Mouse (Mus musculus): ENCODE data around the gene Med13l. TPM values are rescaled to one million over a fixed set of nuclear protein-coding genes. Genes with fewer than 3 reads are reported as not detected.

Gene Med13l
- polyA plus RNA-seq, 1 experiment from 2014 or later, result 16.2 TPM

DNA sequence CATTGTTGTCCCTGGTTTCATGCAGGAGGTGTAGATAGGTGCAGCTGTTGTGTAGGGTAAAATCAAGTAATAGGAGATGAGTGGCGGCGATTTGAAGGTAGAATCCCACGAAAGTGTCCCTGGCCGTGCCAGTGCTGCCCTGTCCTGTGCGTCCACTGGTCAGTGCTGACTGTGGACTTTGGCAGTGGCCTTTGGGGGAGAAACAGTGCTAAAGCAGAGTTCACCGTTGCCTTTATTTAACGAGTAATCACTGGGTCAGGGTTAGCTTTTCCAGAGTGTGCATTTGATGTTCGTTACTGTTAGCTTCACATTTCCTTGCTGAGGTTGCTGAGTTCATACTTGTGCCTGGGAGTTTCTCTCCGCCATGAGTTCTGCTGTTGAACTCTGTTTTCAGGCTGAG is 133.5 kb downstream of the Med13l start:
- 88% methylated on average over 9 of the region's 9 CpGs for WGBS
- ATAC-seq (ENCODE audit: insufficient number of reproducible peaks, insufficient read depth, low FRiP score, low read depth), result no peak
- Histone ChIP-seq H3K27ac (ENCODE audit: low read length) (no peak overlapping the region), H3K27me3 (ENCODE audit: control insufficient read depth, insufficient read depth, low read length) (no peaks in the 10 kb centered on the region), H3K4me3 (ENCODE audit: low read depth, low read length) (no peak overlapping the region), H3K4me2 (replicated peaks; ENCODE audit: low read depth, low read length) (no peak overlapping the region), H3K4me1 (ENCODE audit: control insufficient read depth, insufficient read depth, low read length) (peaks cover 9% of the 10 kb centered on the region; the same call in 1 of the 2 replicates), H3K9ac (replicated peaks; ENCODE audit: low read depth, low read length) (no peak overlapping the region), H3K36me3 (ENCODE audit: control insufficient read depth, insufficient read depth, low read length) (no peaks in the 10 kb centered on the region), H3K9me3 (ENCODE audit: control insufficient read depth, low read depth, low read length) (no peaks in the 10 kb centered on the region)

DNA sequence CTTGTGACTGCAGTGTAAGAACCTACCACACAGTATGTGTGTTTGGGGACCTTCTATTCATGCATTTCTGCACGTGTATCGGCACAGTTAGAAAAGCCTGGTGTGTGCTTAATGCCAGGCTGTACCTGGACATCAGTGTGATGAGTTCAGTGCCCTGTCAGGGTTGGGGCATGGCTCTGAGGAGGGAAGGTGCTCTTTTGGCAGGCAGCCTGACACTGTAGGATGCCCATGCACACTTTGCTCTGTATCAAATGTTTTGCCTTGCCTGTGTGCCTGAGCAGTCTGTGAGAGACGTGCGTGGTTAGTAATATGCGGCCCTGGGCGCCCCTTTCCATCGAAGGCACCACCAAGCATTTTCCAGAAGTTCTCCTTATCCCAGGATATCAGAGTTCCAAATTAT is 136.6 kb downstream of the Med13l start:
- Histone ChIP-seq H3K9me3 (ENCODE audit: control insufficient read depth, low read depth, low read length) (no peaks in the 10 kb centered on the region), H3K9ac (replicated peaks; ENCODE audit: low read depth, low read length) (no peak overlapping the region), H3K4me2 (replicated peaks; ENCODE audit: low read depth, low read length) (no peak overlapping the region), H3K27ac (ENCODE audit: low read length) (no peak overlapping the region), H3K27me3 (ENCODE audit: control insufficient read depth, insufficient read depth, low read length) (no peaks in the 10 kb centered on the region), H3K4me1 (ENCODE audit: control insufficient read depth, insufficient read depth, low read length) (peaks cover 7% of the 10 kb centered on the region; the same call in 1 of the 2 replicates), H3K4me3 (ENCODE audit: low read depth, low read length) (no peak overlapping the region), H3K36me3 (ENCODE audit: control insufficient read depth, insufficient read depth, low read length) (no peaks in the 10 kb centered on the region)
- ATAC-seq (ENCODE audit: insufficient number of reproducible peaks, insufficient read depth, low FRiP score, low read depth), result no peak
- WGBS, result 86% methylated on average over 7 of the region's 7 CpGs

DNA sequence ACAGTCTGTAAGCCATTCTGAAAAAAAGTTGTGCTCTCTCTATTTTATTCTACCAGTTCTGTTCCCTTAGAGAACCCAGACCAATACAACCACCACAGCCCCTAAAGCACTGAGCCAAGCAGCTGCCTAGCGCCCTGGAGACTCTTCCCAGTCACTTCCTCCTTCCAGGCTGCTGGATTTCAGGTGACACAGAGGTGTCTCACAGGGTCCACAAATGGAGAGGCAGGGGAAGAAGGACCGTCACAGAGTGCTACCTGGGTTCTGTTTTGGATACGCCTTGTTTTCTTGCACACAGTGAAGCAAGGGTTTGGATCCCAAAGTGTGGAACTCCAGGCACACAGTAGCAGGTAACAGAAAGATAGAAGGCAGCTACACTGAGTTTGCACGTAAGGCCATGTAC is 140.5 kb downstream of the Med13l start:
- Histone ChIP-seq H3K9ac (replicated peaks; ENCODE audit: low read depth, low read length) (no peak overlapping the region), H3K9me3 (ENCODE audit: control insufficient read depth, low read depth, low read length) (no peaks in the 10 kb centered on the region), H3K27me3 (ENCODE audit: control insufficient read depth, insufficient read depth, low read length) (no peaks in the 10 kb centered on the region), H3K36me3 (ENCODE audit: control insufficient read depth, insufficient read depth, low read length) (no peaks in the 10 kb centered on the region), H3K4me1 (ENCODE audit: control insufficient read depth, insufficient read depth, low read length) (peaks cover 18% of the 10 kb centered on the region), H3K4me2 (replicated peaks; ENCODE audit: low read depth, low read length) (no peak overlapping the region), H3K27ac (ENCODE audit: low read length) (no peak overlapping the region), H3K4me3 (ENCODE audit: low read depth, low read length) (no peak overlapping the region)
- WGBS, result 80% methylated on average over 4 of the region's 4 CpGs
- no peak for ATAC-seq (ENCODE audit: insufficient number of reproducible peaks, insufficient read depth, low FRiP score, low read depth)

DNA sequence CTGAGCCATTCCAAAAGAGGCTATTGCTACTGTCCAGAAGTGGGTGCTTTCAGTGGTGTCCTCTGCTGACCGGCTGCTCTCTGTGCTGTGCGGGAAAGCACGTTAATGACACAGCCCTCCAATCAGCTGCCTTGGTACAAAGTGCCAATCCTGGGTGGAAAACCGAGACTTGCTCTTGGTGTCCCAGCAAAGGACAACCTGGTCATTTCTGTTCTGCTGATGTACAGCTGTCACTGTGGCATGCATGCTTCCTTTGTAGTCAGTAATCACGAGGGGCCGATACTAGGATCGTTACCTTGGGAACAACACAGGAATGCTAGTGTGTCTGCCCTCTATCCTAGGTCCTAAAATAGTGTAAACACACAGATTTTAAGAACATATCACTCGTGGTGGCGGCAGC is 142.2 kb downstream of the Med13l start:
- Histone ChIP-seq H3K27me3 (ENCODE audit: control insufficient read depth, insufficient read depth, low read length) (no peaks in the 10 kb centered on the region), H3K4me1 (ENCODE audit: control insufficient read depth, insufficient read depth, low read length) (peaks cover 27% of the 10 kb centered on the region), H3K4me3 (ENCODE audit: low read depth, low read length) (no peak overlapping the region), H3K9me3 (ENCODE audit: control insufficient read depth, low read depth, low read length) (no peaks in the 10 kb centered on the region), H3K27ac (ENCODE audit: low read length) (no peak overlapping the region), H3K36me3 (ENCODE audit: control insufficient read depth, insufficient read depth, low read length) (no peaks in the 10 kb centered on the region), H3K9ac (replicated peaks; ENCODE audit: low read depth, low read length) (no peak overlapping the region), H3K4me2 (replicated peaks; ENCODE audit: low read depth, low read length) (no peak overlapping the region)
- no peak for ATAC-seq (ENCODE audit: insufficient number of reproducible peaks, insufficient read depth, low FRiP score, low read depth)
- 26% methylated on average over 9 of the region's 9 CpGs for WGBS

DNA sequence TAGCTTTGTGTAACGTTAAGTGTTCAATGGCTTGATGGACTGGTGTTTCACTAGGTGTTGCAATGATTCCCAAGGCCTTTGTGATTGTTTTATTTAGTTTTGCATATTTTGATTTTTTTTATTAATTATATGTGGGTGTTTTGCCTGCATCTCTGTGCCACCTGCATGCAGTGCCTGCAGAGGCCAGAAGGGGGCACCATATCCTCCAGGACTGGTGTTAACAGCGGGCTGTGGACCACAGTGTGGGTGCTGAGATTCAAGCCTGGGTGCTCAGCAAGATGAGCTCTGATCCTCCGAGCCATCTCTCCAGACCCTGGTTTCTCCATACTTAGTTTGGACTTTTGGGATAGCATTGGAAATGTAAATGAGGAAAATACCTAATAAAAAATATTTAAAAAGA is 143.7 kb downstream of the Med13l start:
- H3K4me1 ChIP-seq (ENCODE audit: control insufficient read depth, insufficient read depth, low read length), result peaks cover 33% of the 10 kb centered on the region
- no peaks in the 10 kb centered on the region for H3K27me3 ChIP-seq (ENCODE audit: control insufficient read depth, insufficient read depth, low read length)
- no peak overlapping the region for H3K4me3 ChIP-seq (ENCODE audit: low read depth, low read length)
- H3K9me3 ChIP-seq (ENCODE audit: control insufficient read depth, low read depth, low read length), result no peaks in the 10 kb centered on the region
- H3K9ac ChIP-seq (replicated peaks; ENCODE audit: low read depth, low read length), result no peak overlapping the region
- no peak overlapping the region for H3K4me2 ChIP-seq (replicated peaks; ENCODE audit: low read depth, low read length)
- no peak overlapping the region for H3K27ac ChIP-seq (ENCODE audit: low read length)
- no peak for ATAC-seq (ENCODE audit: insufficient number of reproducible peaks, insufficient read depth, low FRiP score, low read depth)
- no peaks in the 10 kb centered on the region for H3K36me3 ChIP-seq (ENCODE audit: control insufficient read depth, insufficient read depth, low read length)
- WGBS, result 90% methylated on average over 3 of the region's 3 CpGs

DNA sequence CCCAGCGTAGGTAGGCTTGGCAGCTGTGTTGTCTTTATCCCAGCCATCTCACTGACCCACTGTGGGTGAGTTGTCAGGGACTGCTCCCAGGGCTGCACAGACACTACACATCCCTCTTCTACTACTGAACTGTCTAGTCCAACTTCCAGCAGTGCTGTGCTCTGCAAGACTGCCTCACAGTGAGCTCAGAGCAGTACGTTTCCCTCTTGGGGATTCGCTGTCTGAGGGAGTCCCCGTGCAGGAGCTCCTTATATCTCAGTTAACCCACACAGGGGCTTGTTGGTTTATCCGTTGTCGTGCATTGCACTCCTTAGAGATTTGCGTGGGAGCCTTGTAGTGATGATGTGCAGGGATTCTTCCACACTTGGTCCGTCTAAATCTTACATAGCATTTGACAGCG is 144.5 kb downstream of the Med13l start:
- no peaks in the 10 kb centered on the region for H3K36me3 ChIP-seq (ENCODE audit: control insufficient read depth, insufficient read depth, low read length)
- H3K4me3 ChIP-seq (ENCODE audit: low read depth, low read length), result no peak overlapping the region
- no peak overlapping the region for H3K27ac ChIP-seq (ENCODE audit: low read length)
- no peak for ATAC-seq (ENCODE audit: insufficient number of reproducible peaks, insufficient read depth, low FRiP score, low read depth)
- peaks cover 37% of the 10 kb centered on the region for H3K4me1 ChIP-seq (ENCODE audit: control insufficient read depth, insufficient read depth, low read length)
- H3K4me2 ChIP-seq (replicated peaks; ENCODE audit: low read depth, low read length), result no peak overlapping the region
- H3K27me3 ChIP-seq (ENCODE audit: control insufficient read depth, insufficient read depth, low read length), result no peaks in the 10 kb centered on the region
- 86% methylated on average over 9 of the region's 9 CpGs for WGBS
- H3K9me3 ChIP-seq (ENCODE audit: control insufficient read depth, low read depth, low read length), result no peaks in the 10 kb centered on the region
- H3K9ac ChIP-seq (replicated peaks; ENCODE audit: low read depth, low read length), result no peak overlapping the region

DNA sequence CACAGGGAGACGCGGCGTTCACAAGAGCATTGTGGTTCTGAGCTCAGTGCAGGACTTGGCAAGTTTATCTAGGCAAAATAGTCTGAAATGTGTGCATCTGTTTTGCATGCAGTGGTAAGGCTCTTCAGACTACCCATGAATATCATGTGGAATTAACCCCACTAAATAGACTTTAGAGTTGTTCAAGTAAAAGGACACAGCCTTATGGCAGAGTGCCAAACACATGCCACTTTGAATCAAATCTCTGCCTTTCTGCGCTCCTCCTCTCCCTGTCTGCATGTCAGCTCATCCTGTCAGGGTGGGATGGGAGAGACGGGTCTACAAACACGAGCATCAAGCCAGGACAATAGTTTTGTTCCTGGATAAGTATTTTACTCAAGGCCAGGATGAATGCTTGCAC is 145.5 kb downstream of the Med13l start:
- no peaks in the 10 kb centered on the region for H3K9me3 ChIP-seq (ENCODE audit: control insufficient read depth, low read depth, low read length)
- H3K36me3 ChIP-seq (ENCODE audit: control insufficient read depth, insufficient read depth, low read length), result no peaks in the 10 kb centered on the region
- no peak overlapping the region for H3K4me3 ChIP-seq (ENCODE audit: low read depth, low read length)
- H3K27ac ChIP-seq (ENCODE audit: low read length), result no peak overlapping the region
- H3K4me2 ChIP-seq (replicated peaks; ENCODE audit: low read depth, low read length), result no peak overlapping the region
- ATAC-seq (ENCODE audit: insufficient number of reproducible peaks, insufficient read depth, low FRiP score, low read depth), result no peak
- H3K9ac ChIP-seq (replicated peaks; ENCODE audit: low read depth, low read length), result no peak overlapping the region
- WGBS, result 65% methylated on average over 6 of the region's 6 CpGs
- peaks cover 37% of the 10 kb centered on the region for H3K4me1 ChIP-seq (ENCODE audit: control insufficient read depth, insufficient read depth, low read length)
- H3K27me3 ChIP-seq (ENCODE audit: control insufficient read depth, insufficient read depth, low read length), result no peaks in the 10 kb centered on the region

DNA sequence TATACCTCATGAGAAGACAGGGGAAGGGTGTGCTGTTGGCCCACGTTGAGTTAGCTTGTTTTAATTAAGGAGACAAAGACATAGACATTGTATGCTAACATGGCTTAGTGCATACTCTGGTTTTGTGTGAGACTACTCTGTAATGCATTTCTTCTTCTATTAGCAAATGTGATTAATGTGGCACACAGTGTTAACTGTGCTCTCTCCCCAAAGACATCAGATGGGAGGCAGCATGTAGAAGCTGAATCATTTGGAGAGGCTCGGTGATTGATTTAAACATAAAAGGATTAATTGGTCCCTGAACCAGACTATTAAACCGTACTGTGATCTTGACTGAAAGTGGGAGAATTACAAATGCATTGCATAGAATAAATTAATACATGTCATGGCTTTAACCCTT is 145.9 kb downstream of the Med13l start:
- H3K9ac ChIP-seq (replicated peaks; ENCODE audit: low read depth, low read length), result no peak overlapping the region
- H3K4me1 ChIP-seq (ENCODE audit: control insufficient read depth, insufficient read depth, low read length), result peaks cover 35% of the 10 kb centered on the region
- no peak overlapping the region for H3K27ac ChIP-seq (ENCODE audit: low read length)
- no peak overlapping the region for H3K4me2 ChIP-seq (replicated peaks; ENCODE audit: low read depth, low read length)
- ATAC-seq (ENCODE audit: insufficient number of reproducible peaks, insufficient read depth, low FRiP score, low read depth), result no peak
- no peaks in the 10 kb centered on the region for H3K27me3 ChIP-seq (ENCODE audit: control insufficient read depth, insufficient read depth, low read length)
- H3K9me3 ChIP-seq (ENCODE audit: control insufficient read depth, low read depth, low read length), result no peaks in the 10 kb centered on the region
- H3K36me3 ChIP-seq (ENCODE audit: control insufficient read depth, insufficient read depth, low read length), result no peaks in the 10 kb centered on the region
- no peak overlapping the region for H3K4me3 ChIP-seq (ENCODE audit: low read depth, low read length)
- WGBS, result 52% methylated on average over 3 of the region's 3 CpGs

DNA sequence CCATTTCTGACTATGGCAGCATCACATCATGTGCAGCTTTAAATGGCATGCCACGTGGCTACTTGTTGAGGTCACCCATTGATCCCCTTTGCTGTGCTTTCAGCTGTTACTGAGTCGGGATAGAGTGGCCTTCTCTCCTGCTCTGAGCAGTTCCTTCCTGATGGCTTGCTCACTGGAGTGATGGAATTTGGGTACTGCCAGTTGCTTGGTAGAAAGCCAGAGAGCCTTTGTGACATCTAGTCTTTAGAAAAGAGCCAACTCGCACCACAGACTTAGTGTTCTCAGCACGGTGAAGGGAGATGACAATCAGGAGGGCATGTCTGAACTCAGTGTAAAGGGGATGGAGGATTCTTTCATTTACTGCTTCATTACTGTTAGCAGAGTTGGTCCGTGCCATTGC is 147.0 kb downstream of the Med13l start:
- ATAC-seq (ENCODE audit: insufficient number of reproducible peaks, insufficient read depth, low FRiP score, low read depth), result no peak
- no peak overlapping the region for H3K4me3 ChIP-seq (ENCODE audit: low read depth, low read length)
- no peak overlapping the region for H3K4me2 ChIP-seq (replicated peaks; ENCODE audit: low read depth, low read length)
- no peaks in the 10 kb centered on the region for H3K36me3 ChIP-seq (ENCODE audit: control insufficient read depth, insufficient read depth, low read length)
- H3K27me3 ChIP-seq (ENCODE audit: control insufficient read depth, insufficient read depth, low read length), result no peaks in the 10 kb centered on the region
- peaks cover 32% of the 10 kb centered on the region for H3K4me1 ChIP-seq (ENCODE audit: control insufficient read depth, insufficient read depth, low read length)
- 68% methylated on average over 5 of the region's 5 CpGs for WGBS
- no peaks in the 10 kb centered on the region for H3K9me3 ChIP-seq (ENCODE audit: control insufficient read depth, low read depth, low read length)
- no peak overlapping the region for H3K9ac ChIP-seq (replicated peaks; ENCODE audit: low read depth, low read length)
- no peak overlapping the region for H3K27ac ChIP-seq (ENCODE audit: low read length)

Measured in stomach, embryonic 14.5 days (tissue).